Mouse (Mus musculus) liver, postnatal 0 days (tissue): ENCODE measurements around the gene Rimbp3. TPM values are rescaled to one million over a fixed set of nuclear protein-coding genes. Genes with fewer than 3 reads are reported as not detected.

ENCODE experiments used
- ATAC-seq: fragments of 200-750 bp; cut with Nextera tagmentation; 2 replicates; pipeline ENCODE4 v1.8.0; 2017; ENCODE audit warnings: mild to moderate bottlenecking, moderate library complexity
- DNase-seq: peaks from one replicate; pipeline ENCODE4 v3.0.0-alpha.2; 2016
- H3K27ac ChIP-seq: fragments of 300-500 bp; sonication (generic); 2 replicates; pipeline ENCODE4 v1.5.1; 2014; ENCODE audit warnings: antibody characterized with exemption, moderate library complexity, mild to moderate bottlenecking, low read depth
- H3K27me3 ChIP-seq: fragments of 300-500 bp; sonication (generic); 2 replicates; pipeline ENCODE4 v1.6.1; 2014; ENCODE audit warnings: low read length, control low read depth, mixed read lengths; ENCODE audit not compliant: insufficient read depth
- H3K36me3 ChIP-seq: fragments of 300-500 bp; sonication (generic); replicated peaks from 2 replicates; pipeline ENCODE4 v1.6.1; 2014; ENCODE audit warnings: mild to moderate bottlenecking, control low read depth, low read length, moderate library complexity, mixed read lengths; ENCODE audit not compliant: insufficient read depth
- H3K4me1 ChIP-seq: fragments of 300-500 bp; sonication (generic); 2 replicates; pipeline ENCODE4 v1.6.1; 2014; ENCODE audit warnings: antibody characterized with exemption, mild to moderate bottlenecking, control low read depth; ENCODE audit not compliant: insufficient read depth
- H3K4me2 ChIP-seq: fragments of 300-500 bp; sonication (generic); 2 replicates; pipeline ENCODE4 v1.6.1; 2014; ENCODE audit warnings: low read depth, mild to moderate bottlenecking, low read length, moderate library complexity, mixed read lengths
- H3K4me3 ChIP-seq: fragments of 300-500 bp; sonication (generic); 2 replicates; pipeline ENCODE4 v1.5.1; 2014; ENCODE audit warnings: low read depth, low read length
- H3K9ac ChIP-seq: fragments of 300-500 bp; sonication (generic); replicated peaks from 2 replicates; pipeline ENCODE4 v1.6.1; 2014; ENCODE audit warnings: mild to moderate bottlenecking, moderate library complexity
- H3K9me3 ChIP-seq: fragments of 300-500 bp; sonication (generic); 2 replicates; pipeline ENCODE4 v1.6.1; 2016; ENCODE audit warnings: mild to moderate bottlenecking, control low read depth, low read length, mixed read lengths
- CTCF ChIP-seq: sonication (generic); IDR thresholded peaks from 2 replicates; pipeline ENCODE4 v1.5.1; 2016; ENCODE audit warnings: antibody characterized with exemption, low read depth
- EP300 ChIP-seq: IDR thresholded peaks from 2 replicates; pipeline ENCODE4 v1.6.1; 2016; ENCODE audit warnings: antibody characterized with exemption, low read depth, mild to moderate bottlenecking
- WGBS: fragments of 180-500 bp; shearing (Covaris S2); extraction: QIAGEN DNeasy Blood & Tissue Kit; methylation state at CpG from one replicate; pipeline ENCODE4 v1.1.7; 2014; ENCODE audit not compliant: insufficient replicate concordance; 5-methylcytosine and 5-hydroxymethylcytosine counted together
- polyA plus RNA-seq: library from polyadenylated mRNA; unstranded; fragments of >200 nt; fragmentation: Nextera tagmentation; extraction: Ambion mirVana; gene quantifications from 2 replicates; pipeline ENCODE4 v1.2.1, GENCODE M21; 2015

Rimbp3 gene
- polyA plus RNA-seq, 1 experiment from 2014 or later = not detected

- no peak for ATAC-seq
- Histone ChIP-seq H3K4me3 (peak overlapping the region; percentile 86), H3K4me1 (peaks cover 17% of the 10 kb centered on the region), H3K9me3 (no peaks in the 10 kb centered on the region), H3K27me3 (no peaks in the 10 kb centered on the region), H3K4me2 (peak overlapping the region; percentile 75), H3K27ac (peak overlapping the region; percentile 82), H3K9ac (peak overlapping the region; percentile 95), H3K36me3 (0 out of 2 replicates have a peak, but pooled peaks cover 3% of the 10 kb centered on the region)
- no peak for TF ChIP-seq EP300
- no peak for TF ChIP-seq CTCF
- WGBS = 1% methylated on average over 24 of the region's 24 CpGs
- no peak for DNase-seq
These were observed 8.1 kb upstream of the Rimbp3 start for GRCm38 (mm10) chr16:17200121-17200952.

DNA sequence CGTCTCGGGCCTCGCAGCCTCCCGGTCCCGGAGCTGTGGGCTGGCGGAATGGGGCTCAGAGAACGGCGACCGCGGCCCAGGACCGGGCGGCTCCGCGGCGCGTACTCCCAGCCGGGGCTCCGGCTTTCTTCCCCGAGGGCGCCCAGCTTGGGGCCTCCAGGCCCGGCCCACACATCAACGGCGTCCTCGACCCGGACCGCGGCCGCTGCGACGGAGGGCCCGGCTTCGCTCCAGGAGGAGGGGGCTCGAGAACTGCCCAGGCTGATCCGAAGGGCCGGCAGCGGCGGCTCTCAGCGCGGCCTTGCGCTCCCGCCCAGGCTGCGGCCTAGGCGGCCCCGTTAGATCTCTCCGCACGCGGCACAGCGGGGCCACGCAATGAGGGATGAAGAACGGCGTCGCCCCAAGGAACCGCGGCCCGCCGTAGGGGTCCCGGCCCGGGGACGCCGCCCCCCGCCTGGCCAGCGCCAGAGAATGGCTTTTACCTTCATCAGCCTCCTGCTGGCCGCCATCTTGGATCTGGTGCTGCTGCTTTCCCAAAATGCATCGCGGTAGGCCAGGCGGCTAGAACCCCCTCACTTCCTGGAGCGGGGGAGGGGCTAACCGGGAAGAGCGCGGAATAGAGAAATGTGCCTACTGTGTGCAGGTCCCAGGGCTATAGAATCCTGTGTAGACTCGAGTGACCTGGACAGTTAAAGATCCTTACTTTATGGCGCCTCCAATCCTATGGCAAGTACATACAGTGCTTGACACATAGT lies 7.3 kb upstream of the Rimbp3 start:
- no peaks in the 10 kb centered on the region for H3K27me3 ChIP-seq
- no peaks in the 10 kb centered on the region for H3K9me3 ChIP-seq
- peak overlapping the region; percentile 95 for H3K9ac ChIP-seq
- H3K36me3 ChIP-seq = 0 out of 2 replicates have a peak, but pooled peaks cover 3% of the 10 kb centered on the region
- DNase-seq = peak; percentile 87
- 2% methylated on average over 65 of the region's 72 CpGs for WGBS
- peak overlapping the region; percentile 86 for H3K4me3 ChIP-seq
- TF ChIP-seq CTCF = no peak
- TF ChIP-seq EP300 = no peak
- peaks cover 17% of the 10 kb centered on the region for H3K4me1 ChIP-seq
- peak overlapping the region; percentile 75 for H3K4me2 ChIP-seq
- ATAC-seq = peak; percentile 89
- peak overlapping the region; percentile 82 for H3K27ac ChIP-seq

- DNase-seq (no peak), ATAC-seq (peak; percentile 20; the same call in 1 of the 2 replicates)
- WGBS = 58% methylated on average over 2 of the region's 2 CpGs
- Histone ChIP-seq H3K4me2 (no peak overlapping the region), H3K9ac (no peak overlapping the region), H3K4me1 (peaks cover 17% of the 10 kb centered on the region), H3K27ac (peak overlapping the region; percentile 82; the same call in 1 of the 2 replicates), H3K9me3 (no peaks in the 10 kb centered on the region), H3K4me3 (no peak overlapping the region), H3K36me3 (0 out of 2 replicates have a peak, but pooled peaks cover under 1% of the 10 kb centered on the region), H3K27me3 (no peaks in the 10 kb centered on the region)
- TF ChIP-seq EP300 (no peak), CTCF (peak; percentile 47)
These were observed 6.4 kb upstream of the Rimbp3 start for GRCm38 (mm10) chr16:17201977-17202376.

- H3K9me3 ChIP-seq = no peaks in the 10 kb centered on the region
These were observed 5.9 kb upstream of the Rimbp3 start, which contains the start of gene Ube2l3 for GRCm38 (mm10) chr16:17202549-17202948. Gene Ube2l3, minus strand, starts transcription at chr16:17202649.

DNA sequence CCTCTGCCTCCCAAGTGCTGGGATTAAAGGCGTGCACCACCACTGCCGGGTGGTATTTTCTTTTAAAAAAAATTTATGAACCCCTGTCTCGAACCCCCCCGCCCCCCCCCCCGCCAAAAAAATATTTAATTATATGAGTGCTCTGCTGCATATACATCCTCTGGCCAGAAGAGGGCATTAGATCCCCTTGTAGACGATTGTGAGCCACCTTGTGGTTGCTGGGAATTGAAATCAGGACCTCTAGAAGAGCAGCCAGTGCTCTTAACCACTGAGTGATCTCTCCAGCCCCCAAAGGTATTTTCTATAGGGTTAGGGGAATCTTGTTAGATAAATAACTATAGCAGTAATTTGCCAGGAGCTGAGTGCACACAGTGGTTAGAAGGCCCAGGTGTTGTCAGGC lies 3.4 kb upstream of the Rimbp3 start:
- Histone ChIP-seq H3K36me3 (no peaks in the 10 kb centered on the region), H3K4me3 (no peak overlapping the region), H3K27ac (no peak overlapping the region), H3K4me1 (peaks cover 23% of the 10 kb centered on the region), H3K9ac (no peak overlapping the region), H3K9me3 (no peaks in the 10 kb centered on the region), H3K27me3 (peaks cover 7% of the 10 kb centered on the region; the same call in 1 of the 2 replicates), H3K4me2 (no peak overlapping the region)
- 2% methylated on average over 6 of the region's 6 CpGs for WGBS
- no peak for ATAC-seq
- TF ChIP-seq EP300 (no peak), CTCF (peak; percentile 84)
- DNase-seq = peak; percentile 43

More at GRCm38 (mm10) chr16:17202549-17202948, 5.9 kb upstream of the Rimbp3 start, which contains the start of gene Ube2l3:
- Histone ChIP-seq H3K36me3 (no peaks in the 10 kb centered on the region), H3K27ac (peak within 1 kb of the TSS; percentile 82; the same call in 1 of the 2 replicates), H3K4me1 (peaks cover 17% of the 10 kb centered on the region), H3K27me3 (no peaks in the 10 kb centered on the region), H3K9ac (no peak within 1 kb of the TSS), H3K4me3 (peak within 1 kb of the TSS; percentile 86), H3K4me2 (peak within 1 kb of the TSS; percentile 75)
- DNase-seq = no peak
- TF ChIP-seq CTCF = no peak
- TF ChIP-seq EP300 = no peak
- 77% methylated on average over 1 of the region's 1 CpGs for WGBS
- no peak for ATAC-seq
